Mouse (Mus musculus) stomach, postnatal 0 days (tissue): ENCODE data around the gene L3mbtl4.

Experiments used
- CTCF ChIP-seq: IDR thresholded peaks from 2 replicates; pipeline ENCODE4 v1.5.1; 2016; ENCODE audit warnings: antibody characterized with exemption, low read depth, mild to moderate bottlenecking, moderate library complexity
- EP300 ChIP-seq: optimal IDR thresholded peaks from 2 replicates; pipeline ENCODE3; 2016; ENCODE audit warnings: antibody characterized with exemption

DNA sequence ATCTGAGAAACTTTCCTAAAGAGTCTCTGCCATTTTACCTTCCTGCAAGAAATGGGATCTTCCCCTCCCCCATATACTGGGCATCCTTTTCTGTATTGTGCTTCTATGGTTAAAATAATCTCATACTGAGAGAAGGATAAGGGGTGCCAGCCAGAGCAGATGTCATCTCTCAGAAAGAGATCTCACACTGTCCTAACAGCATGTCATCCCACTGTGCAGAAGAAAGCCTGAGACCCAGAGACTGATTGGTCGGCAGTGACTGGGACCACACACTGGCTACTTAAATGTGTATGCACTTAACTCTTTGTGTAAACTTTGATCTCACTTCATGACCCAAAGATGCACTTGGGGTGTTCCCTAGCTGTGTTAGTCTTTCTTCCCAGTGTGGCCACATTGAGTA is 193.7 kb downstream of the L3mbtl4 start:
- TF ChIP-seq CTCF (no peak), EP300 (no peak)
